Mouse (Mus musculus): ENCODE data around the gene Slc6a12. TPM values are rescaled to one million over a fixed set of nuclear protein-coding genes. Genes with fewer than 3 reads are reported as not detected.

Slc6a12 gene
- polyA plus RNA-seq, 1 experiment = not detected

DNA sequence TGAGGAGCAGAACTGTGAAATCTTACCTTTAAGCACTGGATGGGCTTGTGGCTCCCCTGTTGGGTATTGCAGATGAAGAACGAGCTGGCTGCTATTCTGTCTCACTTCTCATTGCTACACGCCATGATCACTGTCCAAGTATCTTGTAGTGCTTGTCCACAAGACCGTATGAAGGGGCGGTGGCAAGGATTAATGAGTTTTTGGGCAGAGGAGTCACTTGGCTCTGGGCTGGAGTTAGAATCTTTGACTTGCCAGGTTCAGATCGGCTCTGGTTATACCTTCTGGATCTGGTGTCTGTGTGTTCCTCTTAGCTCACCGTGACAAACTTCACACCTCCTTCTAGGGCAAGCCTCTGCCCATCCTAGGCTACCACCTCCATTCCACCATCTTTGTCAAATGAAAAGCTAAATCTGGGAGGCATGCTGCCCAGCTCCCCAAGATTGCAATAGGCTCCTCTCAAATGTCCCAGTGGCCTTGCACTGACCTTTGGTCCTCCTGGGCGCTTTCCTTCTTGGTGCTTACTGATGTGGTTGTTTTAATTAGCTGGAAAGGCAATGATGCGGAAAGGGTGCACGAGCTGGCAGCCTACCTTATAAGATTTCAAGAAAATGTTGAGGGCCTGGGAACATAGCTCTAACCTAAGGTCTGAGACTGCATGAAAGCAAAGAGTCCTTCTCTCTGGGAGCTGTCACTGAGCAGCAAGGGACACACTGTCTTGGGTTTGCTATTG is 20.3 kb upstream of the Slc6a12 start:
- no peak overlapping the region for H3K27ac ChIP-seq (ENCODE audit: insufficient read depth, low read length)
- TF ChIP-seq CTCF (IDR thresholded peaks at IDR 0.05; ENCODE audit: borderline replicate concordance, insufficient read depth, low read length) (no peak), POLR2A (IDR thresholded peaks at IDR 0.05; ENCODE audit: low read depth, low read length) (no peak)
- no peaks in the 10 kb centered on the region for H3K4me1 ChIP-seq (ENCODE audit: control insufficient read depth, insufficient read depth, low read length)
- no peak overlapping the region for H3K4me3 ChIP-seq (ENCODE audit: insufficient read depth, low read length)

DNA sequence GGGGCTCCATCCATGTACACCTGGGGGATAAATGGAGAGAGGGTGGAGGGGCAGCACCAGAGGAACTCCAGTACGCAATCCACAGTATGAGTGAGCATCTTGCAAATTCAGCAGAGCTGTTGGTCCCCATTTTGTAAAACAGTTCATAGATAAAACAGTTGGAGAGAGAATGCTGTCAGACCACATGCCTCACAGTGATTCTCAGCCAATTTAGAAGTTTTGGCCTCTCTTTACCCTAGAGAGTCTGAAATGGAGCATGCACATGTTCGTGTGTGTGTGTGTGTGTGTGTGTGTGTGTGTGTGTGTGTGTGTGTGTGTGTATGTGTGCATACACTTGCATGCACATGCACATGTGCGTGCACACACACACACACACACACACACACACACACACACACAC is 17.6 kb upstream of the Slc6a12 start:
- Histone ChIP-seq H3K27ac (ENCODE audit: insufficient read depth, low read length) (no peak overlapping the region), H3K4me1 (ENCODE audit: control insufficient read depth, insufficient read depth, low read length) (no peaks in the 10 kb centered on the region), H3K4me3 (ENCODE audit: insufficient read depth, low read length) (no peak overlapping the region)
- TF ChIP-seq POLR2A (IDR thresholded peaks at IDR 0.05; ENCODE audit: low read depth, low read length) = no peak
- TF ChIP-seq CTCF (IDR thresholded peaks at IDR 0.05; ENCODE audit: borderline replicate concordance, insufficient read depth, low read length) = no peak

DNA sequence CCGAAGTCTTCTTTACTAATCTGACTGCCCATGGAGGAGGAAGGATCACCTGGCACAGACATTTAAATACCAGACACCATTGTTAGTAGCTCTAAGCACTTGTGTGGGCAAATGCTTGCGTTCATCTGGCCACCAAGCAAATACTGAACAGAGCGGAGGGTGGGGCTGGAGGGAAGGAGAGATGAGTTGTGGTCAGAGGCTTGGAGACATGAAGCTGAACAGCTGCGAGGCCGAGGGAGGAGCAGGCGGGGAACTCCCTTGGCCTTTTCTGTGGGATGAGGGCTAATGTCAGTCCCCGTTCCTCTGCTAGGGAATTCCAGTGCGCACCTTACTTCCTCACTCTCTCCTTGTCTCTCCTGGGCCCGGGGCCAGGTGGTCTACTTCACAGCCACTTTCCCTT is 17.1 kb upstream of the Slc6a12 start:
- H3K4me1 ChIP-seq (ENCODE audit: control insufficient read depth, insufficient read depth, low read length) = no peaks in the 10 kb centered on the region
- TF ChIP-seq CTCF (IDR thresholded peaks at IDR 0.05; ENCODE audit: borderline replicate concordance, insufficient read depth, low read length) (no peak), POLR2A (IDR thresholded peaks at IDR 0.05; ENCODE audit: low read depth, low read length) (no peak)
- no peak overlapping the region for H3K4me3 ChIP-seq (ENCODE audit: insufficient read depth, low read length)
- no peak overlapping the region for H3K27ac ChIP-seq (ENCODE audit: insufficient read depth, low read length)

DNA sequence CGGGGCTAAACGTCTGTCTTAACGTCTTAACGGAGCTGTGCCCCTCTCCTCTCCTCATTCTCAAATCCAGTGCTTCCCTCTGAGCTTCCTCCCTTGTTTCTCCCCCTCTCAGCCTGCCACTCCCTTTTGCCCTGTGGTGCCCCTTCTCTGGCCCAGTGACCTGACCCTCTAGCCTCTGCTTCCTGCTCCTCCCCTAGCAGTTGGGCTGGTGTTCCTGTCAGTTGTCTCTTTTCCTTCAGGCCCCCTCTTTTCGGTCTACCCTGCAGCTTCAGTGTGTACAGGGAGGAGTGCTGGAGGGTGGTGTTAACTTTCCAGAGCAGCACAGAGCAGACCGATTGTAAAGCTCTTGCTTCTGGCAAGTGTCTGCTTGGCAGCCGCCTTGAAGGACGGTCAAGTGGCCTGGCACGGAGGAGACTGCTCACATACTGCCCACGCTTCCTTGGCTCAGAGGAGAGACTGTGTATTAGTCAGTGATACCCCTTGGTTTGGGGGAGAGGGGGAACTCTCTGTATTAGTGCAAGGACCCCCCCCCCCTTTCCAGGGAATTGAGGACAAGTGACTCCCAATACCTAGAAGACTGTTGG is 16.3 kb upstream of the Slc6a12 start:
- Histone ChIP-seq H3K4me3 (ENCODE audit: insufficient read depth, low read length) (no peak overlapping the region), H3K27ac (ENCODE audit: insufficient read depth, low read length) (no peak overlapping the region), H3K4me1 (ENCODE audit: control insufficient read depth, insufficient read depth, low read length) (no peaks in the 10 kb centered on the region)
- no peak for TF ChIP-seq POLR2A (IDR thresholded peaks at IDR 0.05; ENCODE audit: low read depth, low read length)
- no peak for TF ChIP-seq CTCF (IDR thresholded peaks at IDR 0.05; ENCODE audit: borderline replicate concordance, insufficient read depth, low read length)

DNA sequence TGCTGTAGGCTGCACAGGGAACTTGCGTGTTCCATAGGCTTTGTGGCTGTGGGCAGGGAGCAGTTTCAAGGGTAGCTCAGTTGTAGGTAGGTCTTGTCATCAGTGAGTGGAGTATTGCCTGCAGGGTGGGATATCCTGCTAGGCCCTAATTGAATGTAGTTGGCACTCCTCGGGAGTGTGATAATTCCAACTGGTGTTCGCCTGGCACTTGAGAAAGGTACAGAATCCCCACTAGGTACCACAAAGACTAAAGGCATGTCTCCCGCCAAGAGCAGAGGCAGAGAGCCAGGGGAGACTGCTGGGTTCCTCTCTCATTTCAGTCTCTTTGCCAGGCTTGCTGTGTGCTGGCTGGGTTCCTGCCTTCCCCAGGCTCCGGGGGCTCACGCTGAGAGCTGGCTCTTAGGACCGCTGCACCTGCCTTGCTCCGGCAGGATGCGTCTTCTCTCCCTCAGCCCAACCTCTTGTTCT is 14.4 kb upstream of the Slc6a12 start:
- Histone ChIP-seq H3K27ac (ENCODE audit: insufficient read depth, low read length) (no peak overlapping the region), H3K4me1 (ENCODE audit: control insufficient read depth, insufficient read depth, low read length) (no peaks in the 10 kb centered on the region), H3K4me3 (ENCODE audit: insufficient read depth, low read length) (no peak overlapping the region)
- TF ChIP-seq POLR2A (IDR thresholded peaks at IDR 0.05; ENCODE audit: low read depth, low read length) = no peak
- TF ChIP-seq CTCF (IDR thresholded peaks at IDR 0.05; ENCODE audit: borderline replicate concordance, insufficient read depth, low read length) = no peak

DNA sequence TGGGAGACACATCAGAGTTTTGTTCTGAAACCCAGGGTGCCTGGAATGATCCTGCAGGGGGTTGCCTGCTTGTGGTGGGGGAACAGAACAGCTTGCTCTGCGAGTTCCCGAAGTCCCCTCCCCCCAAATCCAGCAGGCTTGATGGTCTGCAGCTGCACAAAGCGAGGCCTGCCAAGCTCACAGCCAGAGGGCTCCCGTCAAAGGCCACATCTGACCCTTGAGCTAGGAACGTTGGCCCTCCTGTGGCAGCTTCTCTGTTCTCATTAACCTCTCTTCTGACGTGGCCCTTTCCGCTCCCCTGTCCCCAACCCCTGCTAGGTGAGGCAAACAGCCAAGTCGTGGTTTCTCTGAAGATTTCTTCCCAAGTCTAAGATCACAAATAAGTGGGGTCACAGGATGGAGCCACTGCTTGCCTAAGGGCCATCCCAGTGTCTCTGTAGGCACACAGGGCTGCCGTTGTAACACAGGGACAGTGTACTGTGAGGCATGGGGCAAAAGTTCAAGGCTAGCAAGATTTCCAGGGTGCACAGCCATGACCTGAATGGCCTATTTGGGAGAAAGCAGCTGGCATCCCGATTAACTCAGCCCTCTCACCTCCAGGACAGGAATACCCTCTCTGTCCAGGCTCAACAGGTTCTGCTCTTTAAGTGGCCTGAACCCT is 12.9 kb upstream of the Slc6a12 start:
- Histone ChIP-seq H3K4me3 (ENCODE audit: insufficient read depth, low read length) (no peak overlapping the region), H3K27ac (ENCODE audit: insufficient read depth, low read length) (no peak overlapping the region), H3K4me1 (ENCODE audit: control insufficient read depth, insufficient read depth, low read length) (no peaks in the 10 kb centered on the region)
- TF ChIP-seq CTCF (IDR thresholded peaks at IDR 0.05; ENCODE audit: borderline replicate concordance, insufficient read depth, low read length) (no peak), POLR2A (IDR thresholded peaks at IDR 0.05; ENCODE audit: low read depth, low read length) (no peak)

DNA sequence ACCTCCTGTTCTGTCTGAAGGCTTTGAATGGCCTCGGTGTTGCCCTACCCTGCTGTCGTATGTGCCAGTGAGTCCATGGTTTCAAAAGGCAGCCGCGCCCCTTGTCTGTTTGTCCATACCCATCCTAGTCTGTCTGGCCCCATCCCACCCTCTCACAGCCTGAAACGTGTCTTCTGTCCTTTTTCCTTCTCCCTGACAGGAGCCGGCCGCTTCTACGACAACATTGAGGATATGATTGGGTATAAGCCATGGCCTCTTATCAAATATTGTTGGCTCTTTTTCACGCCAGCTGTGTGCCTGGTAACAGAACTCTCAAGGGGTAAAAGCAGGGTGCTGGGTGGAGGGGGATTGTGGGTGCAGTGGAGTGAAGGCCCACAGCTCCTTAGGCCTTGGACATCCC is 7.0 kb upstream of the Slc6a12 start:
- H3K4me1 ChIP-seq (ENCODE audit: control insufficient read depth, insufficient read depth, low read length) = no peaks in the 10 kb centered on the region
- no peak overlapping the region for H3K27ac ChIP-seq (ENCODE audit: insufficient read depth, low read length)
- H3K4me3 ChIP-seq (ENCODE audit: insufficient read depth, low read length) = no peak overlapping the region
- TF ChIP-seq CTCF (IDR thresholded peaks at IDR 0.05; ENCODE audit: borderline replicate concordance, insufficient read depth, low read length) = no peak
- no peak for TF ChIP-seq POLR2A (IDR thresholded peaks at IDR 0.05; ENCODE audit: low read depth, low read length)

DNA sequence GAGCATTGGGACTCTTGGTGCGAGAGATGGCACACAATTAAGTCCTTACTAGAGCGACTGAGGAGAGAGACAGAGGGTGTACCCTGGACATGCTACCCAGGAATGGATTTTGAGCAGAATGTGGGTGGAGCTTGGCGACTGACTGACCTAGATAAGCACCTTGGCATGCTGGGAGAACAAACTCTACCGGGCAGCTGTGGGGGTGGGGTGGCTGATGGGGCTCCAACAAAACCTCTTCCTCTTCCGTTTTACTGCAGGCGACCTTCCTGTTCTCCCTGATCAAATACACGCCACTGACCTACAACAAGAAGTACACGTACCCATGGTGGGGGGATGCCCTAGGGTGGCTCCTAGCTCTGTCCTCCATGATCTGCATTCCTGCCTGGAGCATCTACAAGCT is 6.3 kb upstream of the Slc6a12 start:
- Histone ChIP-seq H3K4me3 (ENCODE audit: insufficient read depth, low read length) (no peak overlapping the region), H3K4me1 (ENCODE audit: control insufficient read depth, insufficient read depth, low read length) (no peaks in the 10 kb centered on the region)
- TF ChIP-seq POLR2A (IDR thresholded peaks at IDR 0.05; ENCODE audit: low read depth, low read length) = no peak
- no peak for TF ChIP-seq CTCF (IDR thresholded peaks at IDR 0.05; ENCODE audit: borderline replicate concordance, insufficient read depth, low read length)

DNA sequence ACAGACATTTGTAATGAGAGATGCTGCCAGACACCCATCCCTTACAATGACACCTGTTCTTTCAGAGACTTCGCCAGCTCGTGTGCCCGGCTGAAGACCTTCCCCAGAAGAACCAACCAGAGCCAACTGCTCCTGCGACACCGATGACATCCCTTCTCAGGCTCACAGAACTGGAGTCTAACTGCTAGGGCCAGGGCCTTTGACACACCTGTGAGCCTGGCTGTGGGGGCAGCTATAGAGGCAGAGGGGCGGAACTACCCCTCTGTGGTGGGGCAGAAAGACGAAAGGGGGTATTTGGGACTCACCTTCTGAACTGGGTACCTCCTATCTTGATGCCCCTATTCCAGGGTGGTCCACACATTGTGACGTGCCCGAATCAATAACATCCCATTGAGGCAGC is 5.6 kb upstream of the Slc6a12 start:
- no peak overlapping the region for H3K4me3 ChIP-seq (ENCODE audit: insufficient read depth, low read length)
- no peak overlapping the region for H3K27ac ChIP-seq (ENCODE audit: insufficient read depth, low read length)
- TF ChIP-seq CTCF (IDR thresholded peaks at IDR 0.05; ENCODE audit: borderline replicate concordance, insufficient read depth, low read length) (no peak), POLR2A (IDR thresholded peaks at IDR 0.05; ENCODE audit: low read depth, low read length) (no peak)
- H3K4me1 ChIP-seq (ENCODE audit: control insufficient read depth, insufficient read depth, low read length) = no peaks in the 10 kb centered on the region

More for the DNA sequence above, 6.3 kb upstream of the Slc6a12 start:
- no peak overlapping the region for H3K27ac ChIP-seq (ENCODE audit: insufficient read depth, low read length)

Data from embryonic fibroblast, embryonic 13.5 days (primary cell).